Mouse (Mus musculus): ENCODE data around the gene Fbxo6.

GRCm38 (mm10) chr4:148114758-148115391 lies 37.1 kb downstream of the Fbxo6 start:
- TF ChIP-seq CTCF (IDR thresholded peaks at IDR 0.05; ENCODE audit: insufficient read depth, low read depth, low read length) = peak; percentile 92
- TF ChIP-seq POLR2A (IDR thresholded peaks at IDR 0.05; ENCODE audit: insufficient read depth, low read depth, low read length) = no peak

Data from olfactory bulb, adult 2 months (tissue).